Mouse (Mus musculus): ENCODE data around the gene Trim24. TPM values are rescaled to one million over a fixed set of nuclear protein-coding genes. Genes with fewer than 3 reads are reported as not detected.
"Not testable (repeated sequence)": the region's sequence is repeated elsewhere in the genome, so short reads cannot be mapped to it uniquely, and the experiment has no call there.

Gene Trim24
- polyA plus RNA-seq (2016; fragmentation: Nextera tagmentation; extraction: Ambion mirVana): 25.9 and 26.6 TPM in 2 replicates

DNA sequence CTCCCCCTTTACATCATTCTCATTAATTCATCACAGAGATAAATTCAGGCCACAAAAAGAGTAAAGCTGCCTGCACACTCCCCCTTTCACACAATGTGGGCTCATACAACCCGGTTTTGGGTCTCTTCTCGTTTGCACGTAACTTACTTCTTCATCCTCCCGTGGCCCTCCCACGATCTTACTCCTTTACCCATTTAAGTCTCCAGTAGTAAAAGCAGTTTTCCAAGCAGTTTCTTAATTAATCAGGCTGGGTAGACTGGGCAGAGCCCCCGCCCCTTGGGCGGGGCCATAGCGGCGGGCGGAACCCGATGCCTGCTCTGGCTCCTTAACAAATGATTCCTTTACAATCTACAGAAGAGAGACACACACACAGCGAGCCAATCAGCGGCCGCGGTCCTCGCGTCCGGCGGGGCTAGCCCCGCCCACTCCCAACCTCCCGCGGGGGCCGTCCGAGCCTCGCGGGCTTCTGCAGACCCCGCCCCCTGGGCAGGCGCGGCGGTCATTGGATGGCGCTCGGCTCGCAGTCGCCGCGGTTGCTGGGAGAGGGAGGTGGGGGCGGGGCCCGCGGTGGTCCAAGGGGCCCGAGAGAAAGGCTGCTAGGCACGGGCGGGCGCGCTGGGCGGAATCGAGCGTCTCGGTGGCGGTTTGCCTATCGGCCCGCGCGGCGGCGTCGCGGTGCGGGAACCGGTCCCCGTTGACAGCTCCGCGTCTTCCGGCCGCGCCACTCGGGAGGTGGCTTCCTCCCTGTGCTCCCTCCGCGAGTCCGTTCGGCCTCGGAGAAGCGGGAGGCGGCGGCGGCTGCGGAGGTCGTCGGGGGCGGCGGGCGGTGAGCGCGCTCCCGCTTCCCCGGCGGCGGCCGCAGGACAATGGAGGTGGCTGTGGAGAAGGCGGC, at the start of gene Trim24:
Gene Trim24 (plus strand): TSS at position 567 of the 892 bp plus-strand sequence.
- peaks cover 35% of the 10 kb centered on the region for H3K9me3 ChIP-seq
- H3K36me3 ChIP-seq: peaks cover 28% of the 10 kb centered on the region
- peak within 1 kb of the TSS; percentile 54 for H3K4me2 ChIP-seq
- peak within 1 kb of the TSS; percentile 91 for H3K4me3 ChIP-seq (replicated peaks)
- ATAC-seq (ENCODE audit: insufficient number of reproducible peaks, insufficient read depth, low FRiP score, low TSS enrichment, low read depth): peak; percentile 98
- peak within 1 kb of the TSS; percentile 98 for H3K9ac ChIP-seq (replicated peaks)
- H3K27ac ChIP-seq: peak within 1 kb of the TSS; percentile 99
- WGBS: under 1% methylated on average over 58 of the region's 89 CpGs
- 0 out of 2 replicates have a peak, but pooled peaks cover 7% of the 10 kb centered on the region for H3K4me1 ChIP-seq (replicated peaks)
- no peaks in the 10 kb centered on the region for H3K27me3 ChIP-seq

DNA sequence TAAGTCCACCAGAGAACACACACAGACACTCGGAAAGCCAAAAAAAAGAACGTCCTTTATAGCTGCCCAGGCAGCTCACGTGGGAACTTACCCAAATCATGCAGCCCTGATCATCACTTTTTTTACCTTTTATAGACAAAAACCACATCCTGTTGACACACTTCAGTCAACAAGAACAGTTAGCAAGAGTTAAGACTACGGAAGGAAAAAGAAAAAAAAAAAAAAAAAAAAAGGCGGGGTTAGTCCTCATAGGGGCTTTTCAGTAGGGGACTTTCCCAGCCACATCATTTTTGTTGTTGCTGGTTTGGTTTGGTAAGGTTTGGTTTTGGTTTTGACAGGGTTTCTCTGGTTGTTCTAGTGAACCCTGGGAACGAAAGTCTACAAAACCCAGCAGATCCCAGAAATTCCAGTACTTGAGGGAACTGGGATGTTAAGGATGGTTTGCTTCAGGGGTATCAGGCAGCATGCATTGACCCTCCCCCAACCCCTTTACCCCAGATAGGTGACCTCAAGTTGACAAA, 49.0 kb upstream of the Trim24 start:
- 91% methylated on average over 6 of the region's 6 CpGs for WGBS
- Histone ChIP-seq H3K4me3 (replicated peaks) (no peak overlapping the region), H3K27ac (no peak overlapping the region), H3K9me3 (no peaks in the 10 kb centered on the region), H3K9ac (replicated peaks) (no peak overlapping the region), H3K4me2 (no peak overlapping the region), H3K4me1 (replicated peaks) (no peaks in the 10 kb centered on the region), H3K27me3 (no peaks in the 10 kb centered on the region), H3K36me3 (no peaks in the 10 kb centered on the region)
- ATAC-seq (ENCODE audit: insufficient number of reproducible peaks, insufficient read depth, low FRiP score, low TSS enrichment, low read depth): no peak

DNA sequence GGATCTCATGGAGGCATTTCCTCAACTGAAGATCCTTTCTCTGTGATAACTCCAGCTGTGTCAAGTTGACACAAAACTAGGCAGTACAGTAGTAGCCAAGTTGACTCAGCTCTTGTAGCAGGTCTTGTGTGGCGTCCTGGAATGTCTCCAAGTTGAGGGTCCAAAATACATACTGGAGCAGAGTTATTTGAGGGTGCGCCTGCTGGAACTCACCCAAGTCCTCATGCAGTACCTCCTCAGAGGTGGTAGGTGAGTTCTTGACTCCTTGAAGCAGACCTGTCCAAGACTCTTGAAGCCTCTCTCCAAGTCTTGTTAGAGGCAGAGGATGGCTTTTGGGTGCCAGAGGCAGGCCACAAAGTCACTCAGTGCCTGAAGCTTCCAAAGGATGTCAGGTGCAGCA, 48.2 kb upstream of the Trim24 start:
- Histone ChIP-seq H3K36me3 (no peaks in the 10 kb centered on the region), H3K4me1 (replicated peaks) (no peaks in the 10 kb centered on the region), H3K9me3 (no peaks in the 10 kb centered on the region), H3K4me2 (no peak overlapping the region), H3K27me3 (no peaks in the 10 kb centered on the region), H3K9ac (replicated peaks) (no peak overlapping the region), H3K4me3 (replicated peaks) (no peak overlapping the region), H3K27ac (no peak overlapping the region)
- no peak for ATAC-seq (ENCODE audit: insufficient number of reproducible peaks, insufficient read depth, low FRiP score, low TSS enrichment, low read depth)
- 89% methylated on average over 2 of the region's 2 CpGs for WGBS

DNA sequence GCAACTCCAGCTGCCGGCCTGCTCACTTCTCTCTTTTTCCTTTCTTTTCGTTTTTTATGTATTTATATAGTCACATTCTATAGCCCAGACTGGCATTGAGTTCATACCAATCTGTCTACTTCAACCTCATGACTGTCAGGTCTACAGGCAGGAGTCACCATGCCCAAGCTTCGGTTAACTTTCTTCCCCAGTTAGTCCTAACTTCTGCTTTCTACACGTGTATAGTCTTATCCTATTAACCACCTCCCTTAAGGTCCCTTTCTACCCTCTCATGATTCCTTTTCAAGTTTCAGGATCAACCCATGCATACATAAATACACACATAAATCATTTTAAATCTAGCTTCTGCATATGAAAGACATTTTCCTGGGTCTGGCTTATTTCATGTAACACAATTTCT, 46.9 kb upstream of the Trim24 start:
- Histone ChIP-seq H3K4me1 (replicated peaks) (no peaks in the 10 kb centered on the region), H3K9me3 (no peaks in the 10 kb centered on the region), H3K27me3 (no peaks in the 10 kb centered on the region), H3K9ac (replicated peaks) (no peak overlapping the region), H3K4me2 (no peak overlapping the region), H3K36me3 (no peaks in the 10 kb centered on the region), H3K4me3 (replicated peaks) (no peak overlapping the region), H3K27ac (no peak overlapping the region)
- 85% methylated on average over 4 of the region's 4 CpGs for WGBS
- no peak for ATAC-seq (ENCODE audit: insufficient number of reproducible peaks, insufficient read depth, low FRiP score, low TSS enrichment, low read depth)

DNA sequence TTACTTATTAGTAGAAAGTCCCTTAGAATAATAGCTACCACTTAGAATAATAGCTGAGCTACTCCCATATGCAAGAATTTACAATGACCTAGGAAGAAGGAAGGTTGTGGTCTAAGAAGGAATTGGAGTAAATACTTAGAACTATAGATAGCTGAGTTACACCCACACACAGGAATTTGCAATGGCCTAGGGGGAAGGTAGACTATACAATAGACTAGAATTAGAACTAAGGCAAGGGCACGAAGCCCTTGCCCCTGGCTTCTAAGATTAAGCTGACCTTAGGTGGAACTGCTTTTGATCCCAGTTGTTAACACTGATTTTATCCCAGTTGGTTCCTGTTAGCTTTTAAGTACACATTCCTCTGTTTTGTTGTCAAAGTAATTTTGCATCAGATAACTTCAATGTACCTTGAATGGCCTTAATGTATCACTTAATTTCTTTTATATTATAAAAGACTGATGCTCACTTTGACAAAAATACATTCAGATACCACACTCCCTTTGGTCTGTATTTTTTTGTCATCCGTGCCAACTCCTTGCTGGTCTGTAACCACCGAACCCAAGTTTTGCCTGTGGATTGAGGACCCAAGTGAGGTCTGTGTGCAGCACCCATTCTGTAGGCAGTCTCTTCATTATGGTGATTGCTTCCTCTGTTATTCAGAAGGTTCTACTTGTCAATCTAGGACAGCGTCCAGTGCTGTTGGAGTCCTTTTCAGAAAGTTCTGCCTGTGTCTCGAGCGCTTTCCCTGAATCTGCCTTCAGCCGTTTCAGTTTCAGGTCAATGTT, 45.1 kb upstream of the Trim24 start:
- H3K36me3 ChIP-seq; H3K9me3 ChIP-seq; H3K4me3 ChIP-seq (replicated peaks); H3K27me3 ChIP-seq; H3K4me1 ChIP-seq (replicated peaks); H3K27ac ChIP-seq; ATAC-seq (ENCODE audit: insufficient number of reproducible peaks, insufficient read depth, low FRiP score, low TSS enrichment, low read depth); H3K9ac ChIP-seq (replicated peaks); H3K4me2 ChIP-seq: not testable (repeated sequence)
- 92% methylated on average over 7 of the region's 7 CpGs for WGBS

DNA sequence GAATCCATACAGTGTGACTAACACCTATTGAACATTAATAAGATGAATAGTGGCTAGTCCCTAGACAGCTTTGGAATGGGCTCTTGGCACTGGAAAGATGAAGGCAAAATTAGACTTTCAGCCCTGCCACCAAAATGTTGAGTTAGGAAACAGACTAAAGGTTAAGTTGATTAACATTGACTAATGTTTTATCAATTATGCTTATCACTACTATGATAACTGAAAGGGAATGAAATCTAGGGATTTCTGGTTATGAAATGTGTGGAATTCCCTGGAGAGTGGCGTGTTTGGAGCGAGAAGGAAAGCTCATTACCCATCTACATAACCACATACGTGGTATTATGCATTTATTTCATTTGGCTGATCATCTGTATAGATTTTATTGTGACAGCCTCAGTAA, 41.7 kb upstream of the Trim24 start:
- no peak overlapping the region for H3K4me2 ChIP-seq
- ATAC-seq (ENCODE audit: insufficient number of reproducible peaks, insufficient read depth, low FRiP score, low TSS enrichment, low read depth): no peak
- no peaks in the 10 kb centered on the region for H3K4me1 ChIP-seq (replicated peaks)
- H3K27ac ChIP-seq: no peak overlapping the region
- H3K9ac ChIP-seq (replicated peaks): no peak overlapping the region
- H3K36me3 ChIP-seq: no peaks in the 10 kb centered on the region
- WGBS: 94% methylated on average over 3 of the region's 3 CpGs
- no peak overlapping the region for H3K4me3 ChIP-seq (replicated peaks)
- H3K27me3 ChIP-seq: no peaks in the 10 kb centered on the region
- H3K9me3 ChIP-seq: peaks cover 10% of the 10 kb centered on the region; the same call in 1 of the 2 replicates

DNA sequence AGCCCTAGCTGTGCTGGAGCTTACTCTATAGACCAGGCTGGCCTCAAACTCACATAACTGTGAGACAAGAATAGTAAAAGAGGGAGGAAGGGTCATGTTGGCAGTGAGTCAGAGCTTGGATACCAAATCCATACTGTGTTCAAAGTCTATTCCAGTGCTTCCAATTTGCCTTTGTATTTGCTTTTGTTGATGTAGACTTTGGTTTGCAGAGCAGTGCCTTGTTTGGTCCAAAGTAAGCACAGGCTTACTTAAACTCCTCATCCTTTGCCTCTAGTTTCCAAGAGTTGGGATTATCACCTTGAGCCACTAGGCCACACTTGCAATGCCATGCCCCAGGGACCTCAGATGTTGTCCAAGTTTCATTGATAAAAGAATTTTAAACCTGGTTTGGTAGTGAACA, 41.0 kb upstream of the Trim24 start:
- no peaks in the 10 kb centered on the region for H3K4me1 ChIP-seq (replicated peaks)
- H3K9me3 ChIP-seq: peaks cover 10% of the 10 kb centered on the region; the same call in 1 of the 2 replicates
- H3K4me3 ChIP-seq (replicated peaks): no peak overlapping the region
- no peak for ATAC-seq (ENCODE audit: insufficient number of reproducible peaks, insufficient read depth, low FRiP score, low TSS enrichment, low read depth)
- no peaks in the 10 kb centered on the region for H3K36me3 ChIP-seq
- no peak overlapping the region for H3K4me2 ChIP-seq
- H3K27ac ChIP-seq: no peak overlapping the region
- no peaks in the 10 kb centered on the region for H3K27me3 ChIP-seq
- no peak overlapping the region for H3K9ac ChIP-seq (replicated peaks)

DNA sequence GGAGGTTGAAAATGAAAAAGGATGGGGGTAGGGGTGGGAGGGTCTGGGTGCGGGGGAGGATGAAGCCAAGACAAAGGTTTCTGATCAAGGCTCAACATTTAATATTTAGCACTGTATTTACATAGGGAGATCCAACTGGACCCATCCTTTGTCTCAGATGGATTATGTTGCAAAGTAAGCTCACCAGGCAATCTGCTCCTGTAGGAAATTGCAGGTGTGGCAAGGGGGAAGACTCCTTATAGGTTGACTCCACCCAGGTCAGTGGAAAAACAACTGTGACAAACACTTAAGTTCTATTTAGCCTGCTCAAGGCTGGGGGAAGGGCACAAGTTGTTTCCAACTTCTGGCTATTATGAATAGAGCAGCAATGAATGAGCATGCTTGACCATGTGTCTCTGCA, 36.9 kb upstream of the Trim24 start:
- H3K9ac ChIP-seq (replicated peaks): no peak overlapping the region
- 96% methylated on average over 1 of the region's 1 CpGs for WGBS
- no peaks in the 10 kb centered on the region for H3K4me1 ChIP-seq (replicated peaks)
- no peaks in the 10 kb centered on the region for H3K36me3 ChIP-seq
- peaks cover 10% of the 10 kb centered on the region; the same call in 1 of the 2 replicates for H3K9me3 ChIP-seq
- ATAC-seq (ENCODE audit: insufficient number of reproducible peaks, insufficient read depth, low FRiP score, low TSS enrichment, low read depth): no peak
- no peak overlapping the region for H3K27ac ChIP-seq
- no peaks in the 10 kb centered on the region for H3K27me3 ChIP-seq
- no peak overlapping the region for H3K4me2 ChIP-seq
- no peak overlapping the region for H3K4me3 ChIP-seq (replicated peaks)

DNA sequence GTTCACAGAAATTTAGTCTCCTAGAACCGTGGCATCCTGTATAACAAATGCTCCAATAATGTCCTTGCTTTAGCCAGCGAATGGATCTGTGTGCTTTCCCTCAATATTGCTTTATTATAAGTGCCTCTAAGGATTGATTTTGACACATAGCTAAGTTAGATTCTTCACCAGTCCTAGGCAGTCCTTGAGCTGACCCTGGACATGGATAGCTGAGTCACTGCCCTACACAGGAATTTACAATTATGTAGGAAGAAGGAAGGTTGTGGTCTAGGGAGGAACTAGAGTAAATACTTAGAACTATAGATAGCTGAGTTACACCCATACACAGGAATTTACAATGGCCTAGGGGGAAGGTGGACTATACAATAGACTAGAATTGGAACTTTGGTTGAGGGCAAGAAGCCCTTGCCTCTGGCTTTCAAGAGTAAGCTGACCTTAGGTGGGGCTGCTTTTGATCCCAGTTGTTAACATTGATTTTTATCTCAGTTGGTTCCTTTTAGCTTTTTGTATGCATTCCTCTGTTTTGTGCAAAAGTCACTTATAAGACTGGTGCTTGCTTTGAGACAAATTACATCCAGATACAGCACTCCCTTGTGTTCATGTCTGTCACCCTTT, 33.6 kb upstream of the Trim24 start:
- not testable (repeated sequence) for H3K4me3 ChIP-seq (replicated peaks); H3K27me3 ChIP-seq; ATAC-seq (ENCODE audit: insufficient number of reproducible peaks, insufficient read depth, low FRiP score, low TSS enrichment, low read depth); H3K9me3 ChIP-seq; H3K9ac ChIP-seq (replicated peaks); H3K36me3 ChIP-seq; H3K27ac ChIP-seq; H3K4me2 ChIP-seq; H3K4me1 ChIP-seq (replicated peaks)
- 90% methylated on average over 2 of the region's 2 CpGs for WGBS

DNA sequence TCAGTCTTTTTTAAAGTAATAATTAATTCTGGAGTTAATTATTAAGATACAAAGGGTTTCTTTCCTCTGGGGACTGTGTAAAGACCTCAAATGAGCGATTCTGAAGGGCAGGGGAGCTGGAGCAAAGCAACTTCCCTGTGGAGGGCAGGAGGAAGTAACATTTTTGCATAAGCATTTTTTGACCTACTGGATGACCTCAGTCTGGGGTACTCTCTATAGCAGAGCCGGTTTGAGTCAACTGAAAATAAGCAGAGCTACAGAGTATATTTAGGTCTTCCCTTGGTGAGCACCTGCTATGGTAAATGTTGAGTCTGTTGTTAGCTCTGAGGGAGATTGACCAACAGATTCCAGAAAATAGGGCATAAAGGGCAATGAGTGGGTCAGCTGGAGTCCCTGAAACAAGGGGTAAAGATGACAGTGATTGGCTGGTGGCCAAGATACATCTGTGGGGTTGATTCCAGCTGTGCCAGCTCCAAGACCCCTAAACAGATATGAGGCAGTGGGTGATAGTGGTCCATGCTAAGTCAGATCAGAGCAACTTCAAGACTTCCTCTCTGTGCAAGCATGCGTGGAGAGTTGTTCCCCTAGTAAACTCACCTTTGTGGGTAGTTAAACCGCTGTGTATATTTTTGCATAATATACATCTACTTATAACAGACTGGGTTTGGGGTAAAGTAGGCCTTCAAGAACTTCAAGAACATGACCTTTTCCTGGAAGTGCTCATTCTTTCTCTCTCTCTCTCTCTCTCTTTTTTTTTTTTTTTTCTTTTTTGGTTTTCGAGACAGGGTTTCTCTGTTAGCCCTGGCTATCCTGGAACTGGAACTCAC, 27.6 kb upstream of the Trim24 start:
- no peak for ATAC-seq (ENCODE audit: insufficient number of reproducible peaks, insufficient read depth, low FRiP score, low TSS enrichment, low read depth)
- no peak overlapping the region for H3K4me3 ChIP-seq (replicated peaks)
- no peaks in the 10 kb centered on the region for H3K4me1 ChIP-seq (replicated peaks)
- H3K27me3 ChIP-seq: no peaks in the 10 kb centered on the region
- 88% methylated on average over 5 of the region's 5 CpGs for WGBS
- no peak overlapping the region for H3K9ac ChIP-seq (replicated peaks)
- no peak overlapping the region for H3K4me2 ChIP-seq
- no peaks in the 10 kb centered on the region for H3K9me3 ChIP-seq
- H3K27ac ChIP-seq: no peak overlapping the region
- no peaks in the 10 kb centered on the region for H3K36me3 ChIP-seq
